Mouse (Mus musculus): ENCODE data around the gene Xpnpep1.
A peak's percentile ranks its signal among the peaks of the same experiment; 100 is the strongest.

DNA sequence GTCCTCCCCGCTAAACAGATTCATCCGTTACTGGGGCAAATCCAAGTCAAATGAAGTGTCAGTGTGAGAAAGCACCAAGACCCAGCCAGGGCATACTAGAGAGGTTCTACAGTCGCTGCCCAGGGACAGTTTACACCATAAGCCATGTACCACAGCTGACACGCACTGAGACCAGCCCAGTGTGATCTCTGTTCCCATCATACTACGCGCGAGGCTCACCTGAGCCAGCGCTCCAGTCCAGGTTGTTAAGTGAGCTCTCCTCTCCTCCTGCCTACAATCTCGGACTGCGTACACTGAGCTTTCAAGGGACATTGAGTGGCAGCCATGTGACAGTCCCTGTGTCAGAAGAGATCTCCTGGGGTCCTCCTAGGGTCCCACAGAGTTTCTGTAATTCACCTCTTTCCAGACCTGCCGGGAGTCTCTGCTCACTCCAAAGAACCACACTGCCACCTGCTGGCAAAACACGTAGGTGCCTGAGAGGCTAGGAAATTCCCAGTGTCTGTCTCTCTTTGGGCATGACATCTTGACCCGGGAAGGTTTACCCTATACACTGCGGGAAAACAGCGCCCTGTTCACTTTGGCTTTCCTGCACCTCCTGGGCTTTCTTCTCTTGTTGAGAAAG, 64.3 kb downstream of the Xpnpep1 start:
- TF ChIP-seq CTCF (IDR thresholded peaks at IDR 0.05; ENCODE audit: insufficient read depth, low read depth, low read length) (peak; percentile 57), POLR2A (IDR thresholded peaks at IDR 0.05; ENCODE audit: insufficient read depth, low read depth, low read length) (no peak)

All from olfactory bulb, adult 2 months (tissue).